Comparison of ENCODE assay signal across 9 mouse cellular contexts in the genomic region with DNA sequence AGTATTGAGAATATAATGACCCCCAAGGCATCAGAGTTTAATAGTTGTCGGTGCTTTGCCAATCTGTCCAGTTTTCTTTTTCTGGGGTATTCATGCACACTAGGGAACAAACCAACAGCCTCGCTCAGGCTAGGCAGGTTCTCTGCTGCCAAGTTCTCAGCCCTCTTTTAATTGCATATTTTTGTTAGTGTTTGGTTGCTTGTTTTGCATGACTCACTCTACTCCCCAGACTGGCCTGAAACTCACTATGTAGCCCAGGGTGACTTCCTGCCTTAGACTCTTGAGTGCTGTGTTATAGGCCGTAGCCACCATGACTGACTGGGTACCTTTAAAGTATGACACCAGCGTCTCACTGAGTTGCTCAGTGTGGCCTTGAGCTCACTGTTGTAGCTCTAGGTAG. TPM values are rescaled to one million over a fixed set of nuclear protein-coding genes. Genes with fewer than 3 reads are reported as not detected.
DNase-seq lines count a peak whose midpoint lies in the region; ATAC-seq lines count a peak whose summit lies in the region.
"Had no signal": no experiment of that assay in that cellular context is flagged by ENCODE, and none has a peak within 500 bp of the region (broad histone marks: within the 10 kb centered on the region; RNA-seq: fewer than 3 reads in every experiment).

No protein-coding gene starts in this region.

- H3K4me3 ChIP-seq in limb, embryonic 15.5 days = no peak overlapping the region
- H3K4me3 ChIP-seq: heart, embryonic 12.5 days had no signal

- no peaks in the 10 kb centered on the region for H3K9me3 ChIP-seq in limb, embryonic 15.5 days
- H3K9me3 ChIP-seq: heart, embryonic 12.5 days had no signal

- no peak overlapping the region for H3K9ac ChIP-seq in limb, embryonic 15.5 days
- H3K9ac ChIP-seq: heart, embryonic 12.5 days had no signal

- 58% methylated on average over 4 of the region's 4 CpGs for WGBS in limb, embryonic 15.5 days

- ATAC-seq in limb, embryonic 15.5 days (ENCODE audit: insufficient number of reproducible peaks, low FRiP score, low TSS enrichment, low read depth) = no peak

- H3K36me3 ChIP-seq in limb, embryonic 15.5 days = peaks cover 12% of the 10 kb centered on the region

- H3K4me1 ChIP-seq in limb, embryonic 15.5 days = peaks cover 8% of the 10 kb centered on the region; the same call in 1 of the 2 replicates

- peak; percentile 30 to 65 for DNase-seq in adrenal gland, adult (ENCODE audit: inconsistent age in 2 of 2, low spot score in 1 of 2)
- no peak for DNase-seq in adrenal gland, adult 8-10 months
- peak; percentile 50 for DNase-seq in kidney, adult 11 months
- no peak for DNase-seq in kidney, postnatal 10 days
- peak; percentile 14 for DNase-seq in NIH3T3 (ENCODE audit: low read depth)
- no peak for DNase-seq in thymus, adult 18-20 months
- DNase-seq in gastrocnemius, adult 8-10 months (ENCODE audit: low spot score in 2 of 2) = no peak

- H3K4me2 ChIP-seq in limb, embryonic 15.5 days = no peak overlapping the region
- H3K4me2 ChIP-seq: heart, embryonic 12.5 days had no signal

- H3K27me3 ChIP-seq in limb, embryonic 15.5 days = no peaks in the 10 kb centered on the region
- H3K27me3 ChIP-seq: heart, embryonic 12.5 days had no signal

- 0 out of 2 replicates have a peak overlapping the region, but pooled peaks have one; percentile 11 for H3K27ac ChIP-seq in limb, embryonic 15.5 days

RNA-seq across cellular contexts. Expression of a gene that starts 19.0 kb away (rescaled TPM):
- 100 to 1,000 TPM in 2 of 4 experiments, 10 to 100 TPM in 2; 87.1 to 151 (median 115) TPM for total RNA-seq in adrenal gland, adult 8-10 months (2022)
- 60.0 and 70.8 TPM in 2 replicates for polyA plus RNA-seq in limb, embryonic 15.5 days (2015; fragmentation: Nextera tagmentation; extraction: Ambion mirVana)
- 10 to 100 TPM; 12.9 to 18.4 (median 15.4) TPM for total RNA-seq in gastrocnemius, adult 8-10 months (2022)

RNA-seq across cellular contexts. Expression of a gene that starts 48.6 kb away (rescaled TPM):
- under 1 TPM; 0.49 to 0.93 (median 0.67) TPM for total RNA-seq in adrenal gland, adult 8-10 months (2022)
- 0.14 and 0.27 TPM in 2 replicates for polyA plus RNA-seq in limb, embryonic 15.5 days (2015; fragmentation: Nextera tagmentation; extraction: Ambion mirVana)
- total RNA-seq in gastrocnemius, adult 8-10 months (2022) = not detected

Comparison
In these comparisons a context has a peak if more than half of its experiments do, and no peak if none do; other contexts are left out.
1. DNase-seq: peak in adrenal gland, adult (2 of 2), kidney, adult 11 months (single experiment) and NIH3T3 (single experiment); none in adrenal gland, adult 8-10 months (single experiment), kidney, postnatal 10 days (single experiment), thymus, adult 18-20 months (0 of 2) and gastrocnemius, adult 8-10 months (0 of 2).
2. RNA of a gene that starts 19.0 kb away (total RNA-seq): 87.1 to 151 TPM in adrenal gland, adult 8-10 months; 12.9 to 18.4 TPM in gastrocnemius, adult 8-10 months; every median in the first group is over 4 times any median in the second.